Mouse (Mus musculus): ENCODE data around the gene Txnrd3.

The Txnrd3 gene

DNA sequence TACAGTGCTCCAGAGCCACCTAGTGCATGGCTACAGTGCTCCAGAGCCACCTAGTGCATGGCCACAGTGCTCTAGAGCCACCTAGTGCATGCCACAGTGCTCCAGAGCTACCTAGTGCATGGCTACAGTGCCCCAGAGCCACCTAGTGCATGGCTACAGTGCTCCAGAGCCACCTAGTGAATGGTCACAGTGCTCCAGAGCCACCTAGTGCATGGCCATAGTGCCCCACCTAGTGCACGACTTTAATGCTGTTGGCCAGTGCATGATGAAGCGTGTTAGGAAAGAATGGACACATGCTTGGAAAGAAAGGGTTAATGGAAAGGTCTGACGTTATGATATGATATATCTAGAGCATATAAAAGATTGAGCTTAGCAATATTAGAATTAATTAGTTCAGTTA, 14.6 kb downstream of the Txnrd3 start:
- no peak for DNase-seq

DNA sequence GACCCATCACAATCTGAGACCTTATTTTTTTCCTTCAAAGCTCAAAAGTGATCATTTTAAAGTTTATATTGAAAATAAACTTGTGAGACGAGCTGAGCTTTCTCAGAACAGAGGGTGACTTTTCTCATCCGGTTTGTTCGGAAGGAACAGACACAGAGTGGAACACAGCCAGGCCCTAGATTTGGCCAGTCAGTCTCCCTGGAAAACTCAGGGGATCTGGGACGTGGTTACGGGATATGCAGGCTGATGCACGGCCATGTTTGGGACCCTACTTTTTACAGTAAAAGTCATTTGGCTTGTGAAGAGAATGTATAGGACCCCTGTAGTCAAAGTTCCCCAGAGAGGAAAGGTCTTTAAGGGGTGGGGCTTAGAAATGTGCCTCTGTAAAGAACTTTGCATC, 15.1 kb downstream of the Txnrd3 start:
- DNase-seq = no peak

DNA sequence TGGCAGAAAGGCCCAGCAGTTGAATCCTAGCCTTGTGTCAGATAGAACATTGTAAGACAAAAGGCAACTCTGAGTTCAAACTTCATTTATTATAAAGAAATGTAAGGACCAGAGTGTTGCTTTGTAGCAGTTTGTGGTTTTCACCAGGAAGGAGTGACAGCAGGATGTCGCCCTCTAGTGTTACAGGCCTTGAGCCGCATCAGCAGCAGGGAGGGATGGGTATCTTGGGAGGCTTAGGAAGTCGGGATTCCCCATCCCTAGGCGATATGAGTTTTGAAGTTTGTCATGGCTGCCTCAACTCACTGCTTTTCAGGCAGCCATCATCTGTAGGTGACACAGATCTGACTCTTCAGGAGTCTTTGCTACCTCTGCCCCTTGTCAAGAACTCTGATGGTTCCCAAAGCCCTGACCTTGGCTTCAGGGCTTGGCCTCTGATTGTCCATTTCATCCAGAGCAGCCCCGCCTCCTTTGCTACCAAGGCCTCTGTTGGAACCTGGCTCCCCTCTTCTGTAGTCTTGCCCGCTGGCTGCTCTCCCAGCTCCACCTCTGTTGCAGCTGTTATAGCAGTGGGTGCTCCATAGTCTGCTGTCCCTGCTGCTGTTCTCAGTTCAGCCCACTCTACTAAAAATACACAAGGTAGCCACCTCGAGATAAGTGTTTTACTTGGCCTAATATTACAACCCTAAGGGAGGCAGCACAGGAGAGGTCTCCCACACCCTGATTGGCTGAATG, 16.1 kb downstream of the Txnrd3 start:
- peak in 1 of 2 experiments; percentile 62 for DNase-seq

DNA sequence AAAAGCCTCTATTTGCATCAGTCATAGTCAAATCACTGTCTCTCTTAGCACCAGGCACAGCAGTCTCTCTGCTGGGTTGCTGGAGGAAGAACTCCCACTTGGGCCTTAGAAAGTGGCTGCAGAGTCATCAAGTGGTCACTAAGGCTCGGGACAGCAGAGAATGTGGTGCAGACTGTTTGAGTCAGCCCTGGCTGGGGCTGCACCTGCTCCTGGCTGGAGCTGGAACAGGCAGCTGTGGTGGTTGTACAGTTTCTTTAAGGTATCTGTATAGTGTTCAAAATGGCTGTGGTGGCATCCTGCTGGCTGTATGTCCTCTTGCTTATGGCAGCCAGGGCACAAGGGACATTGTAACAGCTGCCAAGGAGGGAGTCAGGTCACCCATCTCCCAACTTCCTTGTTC, 16.7 kb downstream of the Txnrd3 start:
- no peak for DNase-seq

DNA sequence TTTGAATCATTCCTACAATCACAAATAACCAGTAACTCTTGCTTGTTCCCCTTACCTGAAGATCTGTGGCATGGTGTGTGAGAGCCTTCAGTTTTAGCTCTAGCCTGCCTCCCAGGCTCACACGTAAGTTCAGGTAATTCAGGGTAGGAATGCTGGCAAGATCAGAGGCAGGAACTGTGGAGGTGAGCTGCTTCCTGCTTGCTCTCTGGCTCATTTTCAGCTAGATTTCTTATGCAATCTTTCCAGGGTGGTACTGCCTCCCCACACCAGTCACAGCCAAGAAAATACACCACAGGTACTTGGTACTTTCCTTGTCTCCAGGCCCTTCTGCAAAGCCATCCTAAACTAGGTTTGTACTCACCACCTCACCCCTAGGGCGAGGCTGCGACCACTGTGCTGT, 18.7 kb downstream of the Txnrd3 start:
- DNase-seq = no peak

DNA sequence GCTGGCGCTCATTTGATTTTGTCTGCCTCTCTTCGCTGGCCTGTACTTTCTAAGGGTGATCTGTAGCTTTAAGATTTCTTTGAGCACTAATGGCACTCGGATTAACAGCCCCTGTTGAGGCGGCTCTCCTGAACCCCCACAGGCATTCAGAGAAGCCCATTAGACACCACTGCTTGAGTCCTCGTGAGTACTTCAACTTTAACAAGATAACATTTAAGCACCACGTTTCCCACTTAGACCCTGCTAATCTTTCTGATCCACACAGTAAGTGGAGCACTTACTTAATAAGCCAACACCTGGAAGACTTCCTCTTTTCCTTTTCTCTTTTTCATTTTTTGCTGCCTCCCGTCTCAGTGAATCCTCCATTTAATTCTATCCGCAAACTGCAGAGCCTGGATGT, 21.4 kb downstream of the Txnrd3 start:
- no peak for DNase-seq

DNA sequence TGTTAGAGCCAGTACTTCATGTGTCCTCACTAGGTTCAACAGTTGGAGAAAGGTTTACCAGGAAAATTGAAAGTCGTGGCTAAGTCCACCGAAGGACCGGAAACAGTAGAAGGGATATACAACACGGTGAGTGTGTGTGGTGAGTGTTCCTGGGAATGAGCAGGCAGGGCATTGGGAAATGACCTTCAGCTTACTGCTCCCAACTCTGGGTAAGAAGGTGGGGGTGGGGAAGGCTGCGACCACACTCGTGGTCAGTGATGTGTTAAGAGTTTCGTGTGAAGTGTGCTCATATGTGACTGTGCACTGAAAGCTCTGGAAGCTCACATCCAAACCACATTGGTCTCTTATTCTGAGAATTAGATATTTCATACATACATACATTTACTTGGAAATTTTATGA, 21.9 kb downstream of the Txnrd3 start:
- DNase-seq = no peak

DNA sequence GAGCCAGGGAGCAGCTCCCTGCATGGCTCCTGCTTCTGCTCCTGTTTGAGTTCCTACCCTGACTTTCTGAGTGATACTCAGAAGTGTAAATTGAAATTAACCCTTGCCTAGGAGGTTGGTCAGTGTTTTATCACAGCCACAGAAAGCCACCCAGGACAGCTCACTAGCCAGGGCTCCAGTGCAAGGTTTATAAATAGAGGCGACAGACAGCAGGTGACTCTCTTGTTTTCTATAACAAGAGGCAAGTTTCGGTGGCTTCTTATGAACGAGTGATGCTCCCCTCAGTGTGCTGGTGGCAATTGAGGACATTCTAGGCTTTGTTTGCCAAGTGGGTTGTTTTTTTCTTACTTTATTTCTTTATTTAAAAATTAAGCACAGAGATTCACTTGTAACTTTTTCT, 23.2 kb downstream of the Txnrd3 start:
- DNase-seq = no peak

DNA sequence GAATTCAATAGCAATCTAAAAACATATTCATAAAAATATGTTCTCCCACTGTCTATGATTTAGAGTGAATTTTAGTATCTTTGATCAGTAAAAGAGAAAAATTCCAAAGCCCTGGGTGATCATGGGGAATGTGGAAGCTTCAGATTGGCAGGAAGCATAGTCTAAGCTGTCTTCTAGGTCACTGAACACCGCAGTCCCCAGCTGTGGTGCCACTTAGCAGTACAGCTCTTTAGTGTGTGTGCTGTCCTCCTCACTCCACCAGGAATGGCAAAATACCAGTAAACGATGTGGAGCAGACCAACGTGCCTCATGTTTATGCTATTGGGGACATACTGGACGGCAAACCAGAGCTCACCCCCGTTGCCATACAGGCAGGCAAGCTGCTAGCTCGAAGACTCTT, 25.8 kb downstream of the Txnrd3 start:
- DNase-seq = no peak

DNA sequence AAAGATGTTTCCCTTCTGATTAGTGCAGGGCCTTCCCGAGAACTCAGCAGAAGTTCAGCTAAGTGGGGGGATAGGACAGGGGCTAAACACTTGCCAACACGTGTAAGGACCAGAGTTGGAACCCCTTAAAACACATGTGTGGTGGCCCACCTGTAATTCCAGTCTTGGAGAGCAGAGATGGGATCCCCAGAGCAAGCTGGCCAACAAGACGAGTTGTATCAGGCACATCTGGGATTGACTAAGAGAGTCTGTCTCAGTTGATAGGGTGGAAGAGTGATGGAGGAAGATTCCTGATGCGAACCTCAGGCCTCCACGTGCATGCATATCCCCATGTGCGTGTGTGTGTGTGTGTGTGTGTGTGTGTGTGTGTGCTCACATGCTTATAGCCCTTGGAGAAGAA, 27.6 kb downstream of the Txnrd3 start:
- no peak for DNase-seq

DNA sequence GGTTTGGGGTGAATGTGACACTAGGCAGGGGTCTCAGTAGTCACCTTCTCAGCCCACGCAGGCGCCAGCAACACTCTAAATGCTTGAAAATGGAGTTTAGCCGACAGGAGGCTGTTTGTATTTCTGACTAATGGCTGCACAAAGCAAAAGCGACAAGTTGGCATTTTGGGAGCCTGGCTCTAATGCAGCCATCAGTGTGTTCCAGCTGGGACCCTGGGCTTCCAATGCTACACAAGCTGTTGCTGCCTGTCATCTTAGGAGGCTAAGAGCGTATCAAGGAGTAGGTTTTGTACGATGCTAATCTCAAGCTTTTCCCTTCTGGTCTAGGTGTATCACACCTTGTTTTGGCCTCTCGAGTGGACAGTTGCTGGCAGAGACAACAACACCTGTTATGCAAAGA, 28.9 kb downstream of the Txnrd3 start:
- no peak for DNase-seq

DNA sequence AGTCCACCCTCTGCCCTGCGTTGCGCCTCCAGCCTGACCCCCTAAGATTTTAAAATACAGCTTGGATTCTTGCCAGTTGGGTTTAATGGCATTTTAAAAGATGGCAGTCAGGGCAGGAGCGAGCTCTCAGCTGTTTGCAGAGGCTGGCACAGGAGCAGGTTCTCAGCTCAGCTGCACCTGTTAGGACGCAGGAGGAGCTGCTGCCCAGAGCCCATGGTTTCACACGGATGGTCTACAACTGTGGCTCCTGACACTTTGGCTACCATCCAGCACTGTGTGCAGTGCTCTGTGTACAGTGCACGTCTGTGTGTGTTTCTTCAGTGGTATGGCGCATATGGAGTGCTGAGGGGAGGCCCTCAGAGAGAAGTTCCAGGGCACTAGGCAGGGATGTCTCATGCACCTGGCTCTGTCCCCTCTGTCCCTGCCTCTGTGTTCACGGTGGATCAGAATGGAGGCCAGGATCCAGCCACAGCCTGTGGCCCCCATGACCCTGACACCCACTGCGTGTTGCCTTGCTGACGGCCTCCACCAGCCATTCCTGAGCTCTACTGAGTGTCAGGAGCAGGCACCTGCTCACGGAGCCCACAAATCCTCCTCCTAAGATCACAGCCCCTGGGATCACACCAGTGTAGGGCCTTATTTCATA, 29.5 kb downstream of the Txnrd3 start:
- DNase-seq = no peak

DNA sequence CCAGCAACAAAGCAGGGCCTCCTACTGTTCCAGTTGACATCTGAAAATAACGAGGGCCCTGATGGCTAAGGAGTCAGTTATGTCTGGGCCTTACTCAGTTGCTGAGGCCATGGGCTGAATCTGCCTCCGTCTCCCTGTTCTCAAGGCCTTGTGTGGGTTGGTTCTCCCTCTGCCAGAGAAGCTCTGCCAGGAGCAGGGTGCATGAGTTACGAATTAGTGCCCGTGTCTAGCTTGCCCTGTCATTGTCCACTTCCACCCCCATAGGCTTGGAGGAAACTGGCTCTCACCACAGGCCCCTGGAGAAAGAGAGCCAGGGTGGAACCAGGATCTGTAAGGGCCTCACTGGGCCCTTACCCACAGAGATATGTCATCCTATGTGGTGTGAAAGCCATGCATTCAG, 34.7 kb downstream of the Txnrd3 start:
- no peak for DNase-seq

DNA sequence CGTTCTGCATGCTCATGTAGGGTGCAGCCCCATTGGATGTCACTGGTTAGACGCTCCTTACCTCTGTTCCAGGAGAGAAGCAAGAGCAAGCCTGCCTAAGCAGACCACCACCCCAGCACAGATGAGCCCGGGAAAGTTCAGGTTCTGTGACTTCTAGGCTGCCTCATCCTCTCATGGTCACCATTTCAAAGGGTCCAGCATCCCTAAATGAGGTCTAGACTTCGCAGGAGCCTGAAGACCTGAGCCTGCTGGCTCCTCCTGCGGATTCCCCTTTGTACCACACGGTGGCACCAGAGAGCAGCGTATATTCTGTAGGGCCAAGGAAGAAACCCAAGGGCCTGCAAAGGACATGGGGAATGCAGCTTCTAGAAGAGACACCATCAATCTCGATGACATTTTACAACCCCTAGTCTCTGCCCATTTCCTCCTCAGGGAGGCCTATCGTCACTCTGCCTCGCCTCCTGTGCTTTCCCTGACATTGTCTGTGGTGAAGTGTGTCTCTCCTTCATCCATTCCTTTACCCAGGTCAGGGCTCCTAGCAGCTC, 35.6 kb downstream of the Txnrd3 start:
- DNase-seq = peak; percentile 64 to 72

DNA sequence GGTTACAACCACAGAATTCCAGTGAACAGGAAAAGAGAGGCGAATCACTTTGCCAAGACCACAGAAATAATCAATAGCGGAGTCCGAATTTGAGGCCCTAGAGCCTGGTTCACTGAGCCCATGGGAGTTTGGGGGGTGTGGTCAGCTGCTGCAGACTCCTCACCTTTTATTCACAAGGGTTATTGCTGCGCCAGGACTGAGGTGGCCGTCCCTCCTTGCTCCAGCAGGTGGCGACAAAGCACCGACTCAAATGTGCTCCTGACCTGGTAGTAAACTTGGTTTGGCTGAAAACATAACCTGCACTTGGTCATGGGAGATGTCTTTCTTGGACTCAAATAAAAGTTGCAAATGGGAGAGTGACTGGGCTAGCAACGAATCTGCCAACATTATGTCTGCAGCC, 36.4 kb downstream of the Txnrd3 start:
- DNase-seq = peak; percentile 79 to 87

DNA sequence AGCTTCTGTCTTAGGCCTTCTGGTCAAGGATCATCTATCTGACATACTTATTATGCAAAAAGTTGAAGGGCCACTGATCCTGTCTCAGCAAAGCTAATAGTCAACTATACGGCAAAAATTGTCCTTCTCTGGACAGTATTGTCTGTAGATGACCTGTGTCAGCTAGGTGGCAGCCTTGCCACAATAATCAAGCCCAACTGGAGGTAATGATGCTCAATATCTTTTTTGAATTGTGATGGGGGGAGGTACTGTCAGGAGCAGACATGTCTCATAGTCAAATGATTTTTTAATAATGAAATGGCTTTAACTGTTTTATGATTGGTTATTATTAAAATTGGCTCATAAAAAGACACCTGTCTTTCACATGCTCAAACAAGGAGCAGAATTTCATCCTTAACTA, 40.4 kb downstream of the Txnrd3 start:
- DNase-seq = peak in 1 of 2 experiments; percentile 10

DNA sequence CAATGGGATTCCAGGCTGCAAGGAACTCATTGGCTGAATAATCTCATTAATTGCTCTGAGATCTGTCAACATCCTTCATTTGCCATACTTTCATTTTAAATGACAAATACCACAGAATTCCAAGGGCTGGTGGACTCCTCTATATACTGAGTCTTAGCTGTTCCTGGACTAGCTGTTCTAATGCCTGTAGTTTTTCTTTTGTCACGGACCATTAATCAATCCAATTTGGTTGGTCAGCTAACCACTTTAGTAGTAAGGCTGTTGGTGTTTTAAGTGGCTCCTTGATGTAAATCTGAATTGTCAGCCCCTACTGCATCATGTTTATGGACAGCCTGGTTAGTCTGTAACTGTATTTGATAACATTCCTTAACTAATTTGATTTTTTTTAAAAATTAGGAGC, 43.3 kb downstream of the Txnrd3 start:
- no peak for DNase-seq

DNA sequence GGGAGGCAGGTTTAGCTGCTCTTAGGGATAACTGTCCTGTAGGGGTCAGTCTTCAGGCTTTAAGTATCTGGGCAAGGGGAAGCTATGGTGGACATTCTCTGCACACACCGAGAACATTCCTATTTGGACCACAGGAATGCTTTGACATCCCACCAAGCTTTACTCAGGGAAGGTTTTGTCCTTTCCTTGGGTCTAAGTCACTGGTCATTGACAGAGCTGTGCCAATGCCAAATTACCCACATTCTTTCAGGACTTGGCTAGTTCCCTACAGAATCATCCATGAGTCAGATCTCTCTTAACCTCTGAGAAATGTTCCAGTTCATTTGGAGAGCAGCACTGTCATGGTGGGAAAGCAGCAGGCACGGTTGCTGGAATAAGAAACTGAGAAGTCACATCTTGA, 62.8 kb downstream of the Txnrd3 start:
- no peak for DNase-seq

DNA sequence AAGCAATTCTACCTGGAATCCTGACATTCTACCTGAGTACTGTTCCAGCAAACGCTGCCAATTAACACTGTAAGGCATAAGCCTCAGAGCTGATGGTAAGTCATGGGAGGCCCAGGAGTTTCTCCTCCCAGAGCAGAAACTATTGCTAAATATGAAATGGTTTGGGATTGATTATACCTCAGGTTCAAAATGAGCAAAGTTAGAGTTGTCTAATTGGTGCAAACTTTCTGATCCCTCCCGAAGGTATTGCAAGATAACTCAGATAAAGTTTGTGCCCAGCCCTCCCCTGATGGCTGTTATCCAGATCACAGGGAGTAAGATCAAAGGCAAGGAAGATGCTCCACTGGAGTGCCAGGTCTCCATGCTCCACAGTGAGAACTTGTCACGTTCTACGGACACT, 63.5 kb downstream of the Txnrd3 start, which contains the start of gene Vmn1r40:
Vmn1r40 (plus strand) TSS at position 301 of the 400 bp plus-strand sequence.
- no peak for DNase-seq

DNA sequence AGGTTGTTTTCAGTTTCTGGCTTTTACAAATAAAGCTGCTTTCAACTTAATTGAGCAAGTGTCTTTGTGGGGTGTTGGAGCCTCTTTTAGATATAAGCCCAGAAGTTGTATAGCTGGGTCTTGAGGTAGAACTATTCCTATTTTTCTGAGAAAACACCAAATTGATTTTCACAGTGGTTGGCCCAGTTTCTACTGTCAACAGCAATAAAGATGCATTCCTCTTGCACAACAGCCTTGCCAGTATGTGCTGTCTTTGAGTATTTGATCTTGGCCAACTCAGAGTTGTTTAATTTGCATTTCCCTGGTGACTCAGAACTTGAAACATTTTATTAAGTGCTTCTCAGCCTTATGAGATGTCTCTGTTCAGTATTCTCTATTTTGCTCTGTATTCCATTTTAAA, 74.3 kb downstream of the Txnrd3 start:
- no peak for DNase-seq

All from kidney, postnatal 25 days (tissue).